Mouse (Mus musculus): ENCODE results near the gene Ankrd34a.
"Not testable (repeated sequence)": the region's sequence is repeated elsewhere in the genome, so short reads cannot be mapped to it uniquely, and the experiment has no call there.

Gene Ankrd34a

DNA sequence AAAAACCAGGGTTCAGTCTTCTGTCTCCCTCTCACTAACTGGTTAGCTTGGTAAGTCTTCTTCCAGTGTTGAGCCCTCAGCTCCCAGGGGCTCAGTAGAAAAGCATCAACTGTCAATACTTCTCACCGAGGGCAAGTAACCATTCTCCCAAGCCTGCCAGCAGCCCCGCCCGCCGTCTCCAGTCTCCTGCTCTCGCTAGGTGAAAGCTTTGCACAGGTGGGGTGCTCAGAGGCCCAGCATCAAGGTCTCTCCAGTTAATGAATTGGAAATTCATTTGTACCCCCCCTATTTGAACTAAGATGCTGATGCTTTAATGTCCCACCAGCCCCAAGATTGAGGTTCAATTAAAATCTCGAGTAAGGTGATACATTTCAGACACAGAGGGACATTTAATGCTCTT, 15.3 kb upstream of the Ankrd34a start:
- DNase-seq, result no peak

DNA sequence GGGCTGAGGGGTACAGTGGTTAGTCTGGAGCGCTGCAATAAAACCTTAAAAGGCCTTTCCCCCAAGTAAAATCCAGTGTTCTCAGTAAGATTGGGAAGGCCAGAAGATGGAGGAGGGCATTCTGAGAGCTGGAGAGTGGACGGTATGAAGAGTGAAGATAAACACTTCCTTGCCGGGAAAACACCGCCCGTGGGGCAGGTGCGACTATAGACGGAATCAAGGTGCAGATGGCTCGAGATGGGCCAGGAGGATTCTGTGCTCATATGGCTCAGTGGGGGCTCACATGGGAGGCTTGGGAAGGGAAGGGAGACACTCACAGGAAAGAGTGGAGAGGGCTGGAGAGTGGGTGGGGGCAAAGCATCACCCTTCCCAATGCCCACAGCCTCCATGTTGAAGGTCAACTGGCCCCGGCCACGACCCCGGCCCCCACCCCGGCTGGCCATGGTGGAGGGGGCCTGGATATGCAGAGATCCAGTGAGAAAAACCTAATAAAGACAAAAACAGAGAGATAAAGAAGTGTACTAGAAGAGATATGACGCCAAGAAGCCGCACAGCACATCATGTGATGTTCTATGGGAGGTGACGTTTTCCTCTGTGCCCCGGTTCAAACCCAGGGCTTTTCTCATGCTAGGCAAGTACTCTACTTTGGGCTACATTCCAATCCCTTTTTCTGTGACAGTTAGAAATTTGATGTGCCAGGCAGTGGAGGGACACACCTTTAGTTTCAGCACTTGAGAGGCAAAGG, 14.5 kb upstream of the Ankrd34a start:
- DNase-seq, result no peak

DNA sequence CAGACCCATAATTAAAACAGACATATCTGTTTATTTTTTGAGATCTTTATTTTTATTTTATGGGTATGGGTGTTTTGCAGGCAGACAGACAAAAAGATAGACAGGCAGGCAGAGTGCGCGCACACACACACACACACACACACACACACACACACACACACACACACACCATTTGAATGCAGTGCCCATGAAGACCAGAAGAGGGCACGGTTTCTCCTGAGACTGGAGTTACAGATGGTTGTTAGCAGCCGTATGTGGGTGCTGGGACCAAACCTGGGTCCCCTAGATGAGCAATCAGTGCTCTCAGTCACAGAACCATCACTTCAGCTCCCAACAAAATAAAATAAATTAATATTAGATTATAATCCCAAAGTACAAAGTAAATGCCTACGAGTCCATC, 13.1 kb upstream of the Ankrd34a start:
- no peak for DNase-seq

DNA sequence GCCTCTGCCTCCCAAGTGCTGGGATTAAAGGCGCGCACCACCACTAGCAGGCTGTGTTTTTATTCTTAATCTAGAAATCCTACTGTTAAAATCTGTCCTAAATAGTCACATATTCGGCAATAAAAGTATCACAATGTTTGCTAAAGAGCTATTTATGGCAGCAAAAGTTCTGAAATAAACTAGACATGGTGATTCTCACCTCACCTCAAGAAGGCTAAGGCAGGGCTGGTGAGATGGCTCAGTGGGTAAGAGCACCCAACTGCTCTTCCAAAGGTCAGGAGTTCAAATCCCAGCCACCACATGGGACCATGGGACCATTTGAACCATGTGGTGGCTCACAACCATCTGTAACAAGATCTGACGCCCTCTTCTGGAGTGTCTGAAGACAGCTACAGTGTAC, 5.8 kb upstream of the Ankrd34a start:
- DNase-seq, result no peak

DNA sequence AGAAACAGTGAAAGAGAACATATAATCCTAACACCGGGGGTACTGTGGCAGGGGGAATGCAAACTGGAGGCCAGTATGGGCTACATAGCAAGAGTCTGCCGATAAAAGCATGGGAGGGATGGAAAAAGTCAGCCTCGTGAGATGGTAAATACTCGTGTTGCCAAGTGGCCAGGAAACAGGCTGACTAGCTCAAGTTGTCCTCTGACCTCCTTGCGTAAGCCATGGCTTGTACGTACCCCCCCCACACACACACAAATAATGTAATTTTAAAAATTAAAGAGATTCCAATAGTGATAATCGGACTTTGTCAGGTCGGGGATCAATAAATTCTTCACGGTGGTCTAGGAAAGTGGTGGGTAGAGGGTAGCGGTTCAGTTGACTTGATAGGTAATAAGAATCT, 3.1 kb upstream of the Ankrd34a start:
- DNase-seq, result no peak

DNA sequence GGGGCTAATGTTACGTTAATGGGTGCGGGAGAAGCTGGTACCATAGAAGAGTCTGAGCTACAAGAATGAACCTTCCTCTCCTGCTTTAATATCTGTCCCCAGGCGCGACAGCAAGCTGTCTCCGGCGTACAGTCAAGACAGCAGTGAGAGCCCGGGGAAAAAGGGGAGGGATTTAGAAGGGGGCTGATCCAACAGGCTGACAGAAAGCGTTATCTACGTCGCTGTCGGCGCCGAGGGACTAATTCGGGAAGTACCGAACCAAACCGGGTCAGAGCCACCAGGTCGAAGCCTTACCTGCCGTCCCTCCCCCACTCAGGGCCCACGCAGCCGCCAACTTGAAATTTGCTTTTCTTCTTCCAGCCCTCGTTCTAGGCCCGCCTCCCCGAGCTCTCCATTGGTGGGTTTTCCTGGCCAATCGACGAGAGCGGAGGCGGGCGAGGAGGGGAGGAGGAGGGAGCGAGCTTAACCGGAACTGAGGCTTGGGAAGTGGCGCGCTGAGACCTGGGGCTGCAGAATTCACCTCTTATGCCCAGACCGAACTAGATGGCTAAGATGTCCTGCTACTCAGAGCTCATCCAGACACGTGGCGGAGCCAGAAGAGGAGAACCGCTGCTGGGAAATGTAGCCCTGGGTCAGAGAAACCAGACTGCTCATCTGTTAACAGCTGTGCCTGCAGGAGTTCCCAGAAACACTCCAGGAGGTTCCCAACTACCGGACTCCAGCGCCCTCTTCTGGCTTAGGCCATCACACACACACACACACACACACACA, 2.5 kb upstream of the Ankrd34a start, which contains the start of gene Polr3gl:
Gene Polr3gl (minus strand): TSS at position 392 of the 771 bp plus-strand sequence.
- DNase-seq, result peak; percentile 96

DNA sequence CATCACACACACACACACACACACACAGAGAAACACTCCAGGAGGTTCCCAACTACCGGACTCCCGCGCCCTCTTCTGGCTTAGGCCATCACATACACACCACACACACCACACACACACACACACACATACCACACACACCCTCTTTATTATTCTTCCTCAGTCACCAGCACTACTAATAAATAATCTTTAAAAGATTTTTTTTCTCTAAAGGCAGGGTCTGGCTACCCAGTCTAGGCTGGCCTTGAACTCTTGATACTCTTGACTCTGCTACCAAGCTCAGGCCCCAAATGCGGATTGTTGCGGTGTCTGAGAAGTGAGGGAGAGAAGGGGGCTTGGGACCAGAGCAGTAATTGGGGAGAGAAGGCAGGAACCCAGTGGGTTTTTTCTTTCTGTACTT, 1.6 kb upstream of the Ankrd34a start:
- no peak for DNase-seq

DNA sequence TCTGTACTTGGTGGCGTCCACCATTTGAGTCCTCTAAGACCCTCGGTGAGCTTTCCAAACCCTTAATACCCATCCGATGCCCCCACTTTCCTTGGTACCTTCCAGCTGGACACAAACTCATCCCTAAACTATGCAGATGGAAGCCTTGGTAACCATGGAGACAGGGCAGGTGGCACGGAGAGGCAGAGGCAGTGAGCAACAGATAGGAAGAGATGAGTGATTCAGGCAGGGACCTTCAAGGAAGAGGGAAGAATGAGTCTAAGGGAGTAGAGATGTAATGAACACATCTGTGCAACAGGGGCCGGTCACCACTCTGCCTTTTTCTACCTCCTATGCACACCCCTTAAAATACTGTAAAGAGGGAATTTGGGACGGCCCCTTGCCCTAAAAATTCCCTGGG, 775 bp upstream of the Ankrd34a start:
- DNase-seq, result peak; percentile 52

DNA sequence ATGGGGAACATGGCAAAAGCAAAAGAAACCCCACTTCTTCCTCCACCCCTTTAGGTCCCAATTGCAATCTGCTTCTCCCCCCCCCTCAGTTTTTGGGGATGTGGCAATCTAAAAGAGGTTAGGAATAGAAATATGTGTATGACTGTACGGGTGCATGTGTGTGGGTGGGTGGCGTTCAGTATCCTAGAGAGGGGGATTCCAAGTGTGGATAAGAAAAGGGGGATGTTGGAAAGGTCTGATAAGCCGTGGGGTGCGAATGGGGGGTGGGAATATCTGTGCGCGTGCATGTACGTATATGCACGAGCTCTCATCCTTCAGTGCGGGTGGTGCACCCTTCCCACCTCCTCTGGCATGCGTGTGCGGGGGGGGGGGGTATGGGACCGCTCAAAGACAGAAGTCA, 419 bp downstream of the Ankrd34a start:
- DNase-seq, result peak; percentile 36

DNA sequence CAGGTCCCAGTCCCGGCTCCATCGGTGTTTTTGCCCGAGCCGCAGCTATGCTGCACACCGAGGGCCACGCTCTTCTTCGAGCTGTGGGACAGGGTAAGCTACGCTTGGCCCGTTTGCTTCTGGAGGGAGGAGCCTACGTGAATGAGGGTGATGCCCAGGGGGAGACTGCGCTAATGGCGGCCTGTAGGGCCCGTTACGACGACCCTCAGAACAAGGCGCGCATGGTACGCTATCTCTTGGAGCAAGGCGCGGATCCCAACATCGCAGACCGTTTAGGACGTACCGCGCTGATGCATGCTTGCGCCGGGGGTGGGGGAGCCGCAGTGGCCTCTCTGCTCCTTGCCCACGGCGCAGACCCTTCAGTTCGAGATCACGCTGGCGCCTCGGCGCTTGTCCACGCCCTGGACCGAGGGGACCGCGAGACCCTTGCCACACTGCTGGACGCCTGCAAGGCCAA, 1.0 kb downstream of the Ankrd34a start:
- peak; percentile 55 for DNase-seq

DNA sequence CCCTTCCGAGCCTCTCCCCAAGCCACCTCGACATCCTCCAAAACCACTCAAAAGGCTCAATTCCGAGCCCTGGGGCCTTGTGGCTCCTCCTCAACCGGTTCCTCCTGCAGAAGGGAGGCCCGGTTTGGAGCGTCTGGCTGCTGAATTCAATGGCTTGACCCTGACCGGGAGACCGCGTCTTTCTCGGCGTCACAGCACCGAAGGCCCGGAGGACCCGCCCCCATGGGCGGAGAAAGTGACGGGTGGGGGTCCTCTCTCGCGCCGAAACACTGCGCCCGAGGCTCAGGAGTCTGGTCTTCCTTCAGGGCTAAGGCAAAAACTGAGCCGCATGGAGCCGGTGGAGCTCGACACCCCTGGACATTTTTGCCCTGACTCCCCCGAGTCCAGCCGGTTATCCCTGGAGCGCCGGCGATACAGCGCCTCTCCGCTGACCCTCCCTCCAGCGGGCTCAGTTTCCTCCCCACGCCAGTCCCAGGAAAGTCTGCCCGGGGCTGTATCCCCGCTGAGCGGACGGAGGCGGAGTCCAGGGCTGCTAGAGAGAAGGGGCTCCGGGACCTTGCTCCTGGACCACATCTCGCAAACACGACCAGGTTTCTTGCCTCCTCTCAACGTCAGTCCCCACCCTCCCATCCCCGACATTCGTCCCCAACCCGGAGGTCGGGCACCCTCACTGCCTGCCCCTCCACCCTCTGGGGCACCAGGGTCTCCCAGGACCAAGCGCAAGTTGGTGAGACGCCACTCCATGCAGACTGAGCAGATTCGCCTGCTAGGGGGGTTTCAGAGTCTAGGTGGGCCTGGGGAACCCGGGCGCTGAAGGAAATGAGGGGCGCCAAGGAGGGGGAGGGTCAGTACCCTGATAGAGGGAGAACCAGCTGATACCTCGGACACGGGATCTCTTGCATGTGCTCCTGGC, 2.0 kb downstream of the Ankrd34a start:
- peak; percentile 67 for DNase-seq

DNA sequence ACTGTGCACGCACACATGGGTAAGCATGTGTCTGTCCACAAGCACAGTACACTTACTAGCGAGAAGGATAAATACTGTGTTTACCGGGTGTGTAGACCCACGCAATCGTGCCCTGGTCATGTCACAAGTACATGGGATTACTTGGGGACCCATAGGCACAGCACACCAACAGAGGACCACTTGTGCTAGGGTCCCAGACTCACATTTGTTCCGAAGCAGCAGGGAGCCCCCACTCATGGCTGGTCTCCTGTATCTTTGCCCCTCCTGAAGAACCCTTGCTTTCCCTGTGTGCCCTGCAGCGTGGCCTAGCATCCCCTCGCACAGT, 2.6 kb downstream of the Ankrd34a start:
- DNase-seq, result no peak

DNA sequence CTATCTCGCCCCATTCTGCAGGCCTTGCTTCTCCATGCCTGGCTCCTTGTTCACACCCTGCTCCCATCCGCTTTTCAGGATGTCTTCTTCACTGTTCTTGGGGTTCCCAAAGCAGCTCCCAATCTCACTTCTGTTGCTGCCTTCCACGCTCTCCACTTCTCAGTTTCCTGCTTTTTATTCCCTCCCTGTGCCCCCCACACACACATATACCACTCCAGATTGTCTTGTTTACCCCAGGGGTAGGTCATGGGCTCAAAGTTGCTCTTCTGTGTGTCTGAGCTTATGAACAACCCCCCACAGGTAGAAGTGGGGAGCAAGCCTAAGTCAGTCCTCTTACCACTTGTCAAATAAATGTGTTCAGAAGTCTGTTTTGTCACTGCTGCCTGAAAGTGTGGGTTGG, 3.0 kb downstream of the Ankrd34a start:
- no peak for DNase-seq

DNA sequence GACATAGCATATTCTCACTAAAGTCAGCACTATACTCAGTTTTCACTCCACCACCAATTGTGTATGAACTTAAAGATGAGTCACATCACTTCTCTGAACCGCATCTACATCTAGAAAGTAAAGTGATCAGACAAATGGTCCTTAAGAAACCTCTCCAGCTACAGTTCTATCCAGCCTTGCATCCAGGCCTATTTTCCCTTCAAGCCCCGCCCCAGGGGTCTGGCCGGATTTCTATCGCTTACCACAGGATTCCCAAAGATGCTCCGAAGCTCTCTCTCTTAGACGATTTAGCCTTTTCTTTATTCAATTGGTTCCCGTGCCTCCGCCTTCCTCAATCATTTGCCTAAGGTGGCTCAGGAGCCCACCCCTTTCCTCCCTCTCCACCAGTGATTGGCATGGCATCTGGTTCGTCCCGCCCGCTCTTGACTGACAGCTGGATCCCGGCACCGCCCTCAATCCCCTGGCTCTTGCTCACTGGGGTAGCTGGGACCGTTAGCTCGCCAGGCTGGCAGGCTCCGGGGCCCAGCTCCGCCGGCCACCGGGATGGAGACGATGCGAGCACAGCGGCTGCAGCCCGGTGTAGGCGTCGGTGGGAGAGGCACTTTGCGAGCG, 4.3 kb downstream of the Ankrd34a start, which contains the start of gene Lix1l:
Gene Lix1l (plus strand): TSS at position 511 of the 612 bp plus-strand sequence.
- DNase-seq, result peak; percentile 93

DNA sequence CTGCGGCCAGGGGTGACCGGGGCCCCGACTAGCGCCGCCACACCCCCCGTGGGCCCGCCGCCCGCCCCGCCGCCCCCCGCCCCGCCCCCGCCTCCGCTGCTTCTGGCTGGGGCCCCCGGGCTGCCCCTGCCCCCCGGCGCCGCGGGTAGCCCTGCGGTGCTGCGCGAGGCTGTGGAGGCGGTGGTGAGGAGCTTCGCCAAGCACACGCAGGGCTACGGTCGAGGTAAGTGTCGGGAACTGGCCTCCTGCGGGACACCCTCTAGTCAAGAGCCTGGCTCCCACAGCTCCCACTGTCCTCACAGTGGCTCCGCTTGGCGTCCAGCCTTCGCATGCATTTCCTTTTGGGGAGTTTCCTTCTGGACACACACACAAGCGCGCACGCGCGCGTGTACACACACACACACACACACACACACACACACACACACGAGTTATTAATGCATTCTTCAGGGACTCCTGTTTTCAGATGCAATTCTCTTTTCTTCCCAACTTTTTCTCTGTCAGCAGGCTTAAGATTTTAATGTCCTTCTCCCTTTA, 4.9 kb downstream of the Ankrd34a start:
- peak; percentile 67 for DNase-seq

DNA sequence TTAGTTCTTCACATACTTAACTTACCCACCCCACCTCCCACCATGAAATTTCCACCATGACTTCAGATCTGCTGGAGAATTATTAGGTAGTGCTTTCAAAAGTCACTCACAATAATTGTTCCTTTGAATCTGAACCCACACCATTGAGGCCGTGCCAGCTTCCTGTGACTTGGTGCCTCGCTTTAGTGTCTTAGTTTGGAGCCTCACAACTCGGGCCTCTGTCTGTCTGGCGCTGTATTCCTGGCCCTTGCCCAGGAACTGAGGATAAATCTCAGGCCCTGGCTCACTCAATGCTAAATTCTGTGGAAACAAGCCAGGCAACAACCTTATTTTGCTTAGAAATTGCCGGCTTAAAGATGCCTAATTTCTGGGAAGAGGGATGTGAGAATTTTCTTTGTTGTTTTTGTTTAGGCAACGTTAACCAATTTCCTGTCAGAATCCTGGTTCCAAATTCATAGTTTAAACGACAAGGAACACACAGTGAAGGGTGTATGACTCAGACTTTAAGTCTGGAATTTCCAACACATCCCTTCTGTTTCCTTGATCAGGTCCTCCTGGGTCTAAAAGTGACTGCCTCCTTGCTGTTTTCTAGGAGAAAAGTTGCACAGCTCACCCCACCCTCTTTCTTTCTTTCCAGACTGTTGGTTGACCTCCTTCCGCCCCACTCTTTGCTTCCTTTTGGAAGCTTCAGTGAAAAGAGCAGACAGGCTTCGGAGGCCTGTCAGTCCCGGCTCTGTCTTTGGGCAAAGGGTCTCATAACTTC, 5.7 kb downstream of the Ankrd34a start:
- DNase-seq, result peak; percentile 31

DNA sequence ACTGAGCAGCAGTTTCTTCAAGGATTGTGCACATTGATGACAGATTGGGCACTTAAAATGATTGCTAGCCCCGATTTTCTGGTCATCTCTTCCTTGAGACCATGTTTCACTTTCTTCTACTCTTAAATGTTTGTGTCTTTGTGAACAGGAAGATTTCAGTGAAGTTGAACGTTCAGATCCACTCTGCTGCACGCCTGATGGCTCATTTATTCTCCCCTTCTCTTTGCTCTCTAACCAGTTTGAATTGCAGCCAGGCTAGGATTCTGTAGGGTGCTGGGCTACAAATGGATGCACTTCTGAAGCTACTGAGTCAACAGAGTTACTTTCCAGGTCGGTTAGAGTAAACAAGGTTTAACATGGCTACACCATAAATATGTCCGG, 6.3 kb downstream of the Ankrd34a start:
- DNase-seq, result no peak

DNA sequence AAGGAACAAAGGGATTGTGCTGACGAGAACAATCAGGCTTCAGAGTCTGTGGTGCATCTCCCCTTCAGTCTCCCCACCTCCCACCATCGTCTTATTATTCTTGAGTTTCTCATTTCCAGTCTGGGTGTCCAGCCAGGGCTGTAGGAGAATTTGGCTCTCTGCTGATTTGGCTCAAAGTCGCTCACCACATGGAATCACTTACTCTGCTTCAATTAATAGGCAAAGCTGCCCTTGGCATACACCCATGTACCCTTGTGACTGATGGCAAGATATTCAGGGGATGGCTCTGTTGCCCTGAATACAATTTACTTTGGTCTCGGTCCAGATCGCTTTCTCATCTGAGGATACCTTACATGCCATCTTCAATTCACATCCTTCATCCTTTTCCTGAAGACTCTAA, 6.9 kb downstream of the Ankrd34a start:
- DNase-seq, result no peak

DNA sequence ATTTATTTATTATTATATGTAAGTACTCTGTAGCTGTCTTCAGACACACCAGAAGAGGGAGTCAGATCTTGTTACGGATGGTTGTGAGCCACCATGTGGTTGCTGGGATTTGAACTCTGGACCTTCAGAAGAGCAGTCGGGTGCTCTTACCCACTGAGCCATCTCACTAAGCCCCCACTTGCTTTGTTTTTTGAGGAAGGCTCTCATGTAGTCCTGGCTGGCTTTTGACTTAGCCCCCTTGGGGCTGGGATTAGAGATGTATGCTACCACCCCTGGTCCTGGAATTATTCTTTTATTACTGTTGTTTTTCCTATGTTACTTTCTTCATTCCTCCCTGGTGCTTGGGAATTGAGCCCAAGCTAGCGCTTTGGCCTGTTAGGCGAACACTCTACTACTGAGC, 9.6 kb downstream of the Ankrd34a start:
- not testable (repeated sequence) for DNase-seq

DNA sequence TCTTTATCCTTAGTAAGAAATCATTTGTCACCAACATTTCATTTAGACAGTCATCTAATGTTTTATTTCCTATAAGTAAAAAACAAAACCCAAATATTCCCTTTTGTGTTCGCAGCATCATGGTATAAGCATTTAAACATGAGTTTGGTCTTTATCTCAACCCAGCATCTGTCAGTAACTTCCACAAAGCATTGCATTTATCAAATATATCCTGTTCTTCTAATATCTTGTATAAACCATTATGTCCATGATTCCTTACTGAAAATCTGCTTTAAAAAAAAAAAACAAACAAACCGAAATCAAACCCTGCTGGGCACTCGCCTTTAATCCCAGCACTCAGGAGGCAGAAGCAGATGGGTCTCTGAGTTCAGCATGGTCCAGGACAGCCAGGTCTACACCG, 10.2 kb downstream of the Ankrd34a start:
- no peak for DNase-seq

DNA sequence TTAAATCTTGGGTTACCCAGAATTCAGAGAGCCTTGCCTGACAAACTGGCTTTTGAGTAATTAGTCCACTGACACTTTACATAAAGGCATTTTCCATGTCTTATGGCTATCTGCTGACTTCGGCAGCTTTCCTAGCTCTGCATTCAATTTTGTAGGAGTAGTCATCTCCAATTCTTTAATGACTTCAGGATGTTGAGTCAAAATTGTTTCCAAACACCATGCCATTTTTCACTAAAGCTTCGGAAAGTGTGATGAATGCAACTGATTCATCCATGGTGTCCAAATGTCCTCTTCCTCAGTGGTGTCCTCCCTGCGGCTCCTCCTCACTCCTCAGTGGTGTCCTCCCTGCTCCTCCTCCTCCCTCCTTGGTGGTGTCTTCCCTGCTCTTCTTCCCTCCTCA, 21.5 kb downstream of the Ankrd34a start:
- DNase-seq, result no peak

DNA sequence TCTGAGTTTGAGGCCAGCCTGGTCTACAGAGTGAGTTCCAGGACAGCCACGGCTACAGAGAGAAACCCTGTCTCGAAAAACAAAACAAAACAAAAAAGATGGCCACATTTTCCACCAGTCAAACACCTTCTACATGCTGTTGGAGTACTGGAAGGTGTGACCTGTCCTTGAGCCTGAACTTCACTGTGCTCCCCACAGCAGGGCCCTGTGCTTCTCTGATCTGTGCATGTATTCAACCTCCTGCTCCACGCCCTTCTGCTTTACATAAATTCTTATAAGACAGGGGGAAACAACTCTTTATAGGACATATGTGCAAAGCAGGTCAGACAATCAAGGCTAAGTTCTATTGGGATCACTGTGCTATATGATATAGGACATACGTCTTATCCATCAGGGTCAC, 26.8 kb downstream of the Ankrd34a start:
- DNase-seq, result no peak

Measured in right cerebral cortex, postnatal 25 days (tissue).